Mouse (Mus musculus) B cell, adult (primary cell): Measurements from ENCODE around the gene Mafk. TPM values are rescaled to one million over a fixed set of nuclear protein-coding genes. Genes with fewer than 3 reads are reported as not detected.

Experiments used
- total RNA-seq: library from RNA; stranded (reverse); gene quantifications from 4 replicates; pipeline ENCODE4 v1.2.4, GENCODE M21; 2023; ENCODE audit not compliant: inconsistent age

Gene Mafk
- total RNA-seq, result 307 to 328 TPM (median 317 TPM) in 4 replicates

DNA sequence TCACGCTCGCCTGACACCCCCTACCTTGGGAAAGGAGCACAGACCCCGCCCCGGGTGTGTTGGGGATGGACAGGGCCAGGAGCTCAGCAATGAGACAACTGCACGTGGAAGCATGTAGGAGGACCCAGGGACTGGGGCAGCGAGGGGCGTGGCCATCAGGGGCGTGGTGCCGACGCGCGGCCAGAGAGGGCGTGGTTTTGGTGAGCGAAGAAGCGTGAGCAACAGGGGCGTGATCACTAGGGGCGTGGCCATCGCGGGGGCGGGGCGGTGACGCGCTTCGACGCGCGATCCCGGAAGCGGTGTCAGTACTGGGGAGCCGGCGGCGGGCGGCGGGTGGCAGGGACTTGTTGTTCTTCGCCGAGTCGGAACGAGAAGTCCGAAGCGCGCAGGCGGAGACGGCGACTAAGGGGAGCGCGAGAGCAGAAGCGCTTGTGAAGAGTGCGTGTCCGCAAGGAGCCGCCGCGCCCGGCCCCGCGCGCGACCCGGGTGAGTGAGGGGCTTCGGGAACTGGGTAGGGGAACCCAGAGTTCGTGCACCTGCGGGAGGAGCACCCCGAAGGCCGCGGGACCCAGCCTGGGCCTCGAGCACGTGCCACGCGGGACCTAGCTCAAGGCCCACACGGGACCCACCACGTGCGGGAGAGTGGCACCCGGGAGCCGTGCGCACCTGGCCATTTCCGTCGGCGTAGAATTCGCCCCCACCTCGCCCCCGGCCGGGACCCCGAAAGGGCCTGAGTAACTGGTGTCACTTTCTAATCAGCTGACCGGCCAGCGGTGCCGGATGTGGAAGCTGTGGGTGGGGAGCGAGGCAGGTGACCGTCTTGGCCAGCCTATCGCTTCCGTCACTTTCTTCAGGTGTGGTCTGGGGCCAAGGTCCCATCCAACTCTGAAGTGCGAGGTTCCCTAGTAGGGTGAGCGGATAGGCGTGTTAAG lies at the start of gene Mafk:
Mafk (plus strand) TSS at position 287 of the 932 bp plus-strand sequence.

DNA sequence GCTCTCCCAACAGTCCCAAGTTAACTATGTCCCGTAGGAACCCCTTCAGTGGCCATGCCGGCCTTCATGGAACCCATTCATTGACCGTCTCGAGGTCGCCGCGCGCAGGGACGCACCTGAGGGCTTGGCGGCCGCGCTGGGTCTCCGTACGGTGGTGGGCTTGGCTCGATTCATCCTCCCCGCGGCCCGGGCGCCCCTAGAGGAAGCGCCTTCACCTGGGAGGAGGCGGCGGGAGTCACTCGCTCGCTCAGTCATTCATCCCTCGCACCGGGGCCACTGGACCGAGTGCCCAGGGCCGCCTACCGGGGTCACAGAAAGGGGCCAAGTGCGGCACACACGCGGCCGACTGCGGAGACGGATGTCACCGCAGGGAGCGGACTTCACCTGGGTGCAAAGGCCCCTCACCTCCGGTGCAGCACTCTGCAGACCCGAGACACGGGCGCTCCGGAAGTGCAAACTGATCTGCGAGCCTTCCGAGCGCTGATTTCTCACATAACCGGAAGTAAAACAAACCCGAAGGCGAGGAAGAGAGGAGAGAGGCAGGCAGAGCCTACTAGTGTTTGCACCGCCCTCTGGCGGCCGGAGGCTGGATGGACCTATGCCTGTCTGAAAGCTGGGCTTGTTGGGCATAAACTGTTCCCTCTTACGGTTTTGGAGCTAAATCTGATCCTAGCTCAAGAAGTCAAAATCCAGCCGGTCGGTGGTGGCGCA lies 15.9 kb upstream of the Mafk start, which contains the start of gene Ints1:
Ints1 (minus strand) TSS at position 459 of the 711 bp plus-strand sequence.

DNA sequence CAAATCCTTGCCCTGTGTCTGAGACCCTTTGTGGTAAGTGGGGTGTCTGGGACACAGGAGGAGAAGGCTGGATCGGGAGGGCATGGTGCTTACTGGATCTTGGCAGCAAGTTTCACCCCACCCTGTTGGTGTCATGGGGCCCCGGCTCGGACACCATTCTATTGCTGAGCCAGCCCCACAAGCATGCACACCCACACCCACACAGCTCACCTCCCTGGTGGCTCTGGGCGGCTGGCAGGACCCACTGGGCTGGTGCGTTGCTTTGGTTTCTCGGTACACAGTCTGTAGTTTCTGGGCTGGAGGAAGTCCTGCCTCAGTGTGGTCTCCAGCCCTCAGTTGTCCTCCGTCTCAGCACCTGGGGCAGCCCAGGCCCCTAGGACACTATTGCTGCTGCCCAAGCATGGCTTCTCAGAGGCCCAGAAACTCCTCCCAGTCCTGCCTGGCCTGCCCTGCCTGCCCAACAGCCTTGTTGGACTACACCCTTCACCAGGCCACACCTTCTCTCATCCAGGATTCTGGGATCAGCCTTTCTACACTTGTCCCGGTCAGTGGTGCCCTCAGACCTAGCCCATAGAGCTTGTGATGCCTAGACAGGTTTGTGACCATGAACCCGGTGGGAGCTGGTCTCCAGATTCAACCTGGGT lies 28.3 kb downstream of the Mafk start, which contains the start of gene Tmem184a:
Tmem184a (minus strand) TSS at position 380 of the 644 bp plus-strand sequence.

DNA sequence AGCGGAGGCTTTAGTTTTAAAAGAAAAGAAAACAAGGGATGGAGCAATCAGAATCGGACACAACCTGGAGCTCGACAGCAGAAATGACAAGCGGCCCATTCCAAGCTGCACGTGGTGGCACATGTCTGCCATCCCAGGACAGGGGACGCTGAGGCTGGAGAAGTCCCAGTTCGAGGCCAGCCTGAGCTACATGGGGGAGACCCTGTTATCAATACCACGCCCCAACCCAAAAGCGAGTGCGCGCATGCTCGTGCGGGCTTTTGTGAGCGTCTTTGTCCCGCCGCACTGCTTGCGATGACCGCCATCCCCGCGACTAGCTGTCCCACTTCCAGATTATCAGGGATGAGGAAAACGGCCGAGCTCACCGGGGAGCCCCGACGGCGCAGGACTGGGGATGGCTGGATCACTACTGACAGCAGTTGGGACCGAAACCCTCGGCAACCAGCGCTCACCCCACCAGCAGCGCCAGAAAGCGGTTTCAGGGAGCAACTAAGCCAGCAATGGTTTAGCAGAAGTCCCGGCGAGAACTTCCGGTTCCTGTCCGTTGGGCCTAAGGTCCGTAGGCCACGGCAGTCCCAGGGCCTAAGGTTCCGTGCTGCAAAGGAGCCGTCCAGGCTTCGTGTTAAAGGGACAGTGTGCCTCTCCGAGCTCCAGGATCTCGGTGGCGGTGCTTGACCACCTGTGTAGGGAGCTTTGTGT lies 35.2 kb downstream of the Mafk start, which contains the start of the genes Gm26938 and Psmg3:
Gm26938 (minus strand) TSS at position 51 of the 699 bp plus-strand sequence.
Psmg3 (minus strand) TSS at position 529 of the 699 bp plus-strand sequence.

Other genes with a start within 250 kb of the Mafk start
- gene Uncx, start 248.0 kb upstream of the Mafk start, total RNA-seq, result not detected in 4 replicates
- gene Micall2, start 55.2 kb upstream of the Mafk start, total RNA-seq, result 0.15 TPM in 1 of 4 replicates, not detected in the others
- 109 to 134 TPM (median 115 TPM) in 4 replicates for gene Ints1, start 15.8 kb upstream of the Mafk start, total RNA-seq
- gene Tmem184a, start 28.4 kb downstream of the Mafk start, total RNA-seq, result 0.13 TPM in 1 of 4 replicates, not detected in the others
- gene Gm26938, start 34.9 kb downstream of the Mafk start, total RNA-seq, result not detected in 4 replicates
- gene Psmg3, start 35.4 kb downstream of the Mafk start, total RNA-seq, result 12.0 to 13.9 TPM (median 12.8 TPM) in 4 replicates
- not detected in 4 replicates for gene Elfn1, start 116.4 kb downstream of the Mafk start, total RNA-seq